Mouse (Mus musculus) embryonic facial prominence, embryonic 12.5 days (tissue): Measurements from ENCODE around the gene Eif4g3. TPM values are rescaled to one million over a fixed set of nuclear protein-coding genes. Genes with fewer than 3 reads are reported as not detected.

Source experiments
- ATAC-seq: fragments of 200-750 bp; cut with Nextera tagmentation; 2 replicates; pipeline ENCODE4 v1.8.0; 2017; ENCODE audit not compliant: insufficient number of reproducible peaks, insufficient read depth, low FRiP score, low TSS enrichment
- H3K27ac ChIP-seq: fragments of 300-500 bp; sonication (generic); 2 replicates; pipeline ENCODE4 v1.5.1; 2016; ENCODE audit warnings: mild to moderate bottlenecking
- H3K27me3 ChIP-seq: fragments of 300-500 bp; sonication (generic); 2 replicates; pipeline ENCODE4 v1.6.1; 2016; ENCODE audit warnings: mild to moderate bottlenecking, moderate library complexity
- H3K36me3 ChIP-seq: fragments of 300-500 bp; sonication (generic); 2 replicates; pipeline ENCODE4 v1.6.1; 2016; ENCODE audit warnings: mild to moderate bottlenecking
- H3K4me1 ChIP-seq: fragments of 300-500 bp; sonication (generic); 2 replicates; pipeline ENCODE4 v1.6.1; 2016
- H3K4me2 ChIP-seq: fragments of 300-500 bp; sonication (generic); replicated peaks from 2 replicates; pipeline ENCODE4 v1.6.1; 2016; ENCODE audit warnings: mild to moderate bottlenecking, moderate library complexity
- H3K4me3 ChIP-seq: fragments of 300-500 bp; sonication (generic); 2 replicates; pipeline ENCODE4 v1.5.1; 2016; ENCODE audit warnings: mild to moderate bottlenecking
- H3K9ac ChIP-seq: fragments of 300-500 bp; sonication (generic); 2 replicates; pipeline ENCODE4 v1.6.1; 2016; ENCODE audit warnings: mild to moderate bottlenecking, moderate library complexity
- H3K9me3 ChIP-seq: fragments of 300-500 bp; sonication (generic); 2 replicates; pipeline ENCODE4 v1.6.1; 2016; ENCODE audit warnings: mild to moderate bottlenecking, moderate library complexity
- WGBS: fragments of 180-500 bp; shearing (Covaris S2); methylation state at CpG from one replicate; pipeline ENCODE4 v1.1.7; 2016; 5-methylcytosine and 5-hydroxymethylcytosine counted together
- polyA plus RNA-seq: library from polyadenylated mRNA; unstranded; fragments of >200 nt; fragmentation: Nextera tagmentation; extraction: Ambion mirVana; gene quantifications from 2 replicates; pipeline ENCODE4 v1.2.1, GENCODE M21; 2016

The Eif4g3 gene
- polyA plus RNA-seq, 1 experiment from 2014 or later = 49.7 TPM

DNA sequence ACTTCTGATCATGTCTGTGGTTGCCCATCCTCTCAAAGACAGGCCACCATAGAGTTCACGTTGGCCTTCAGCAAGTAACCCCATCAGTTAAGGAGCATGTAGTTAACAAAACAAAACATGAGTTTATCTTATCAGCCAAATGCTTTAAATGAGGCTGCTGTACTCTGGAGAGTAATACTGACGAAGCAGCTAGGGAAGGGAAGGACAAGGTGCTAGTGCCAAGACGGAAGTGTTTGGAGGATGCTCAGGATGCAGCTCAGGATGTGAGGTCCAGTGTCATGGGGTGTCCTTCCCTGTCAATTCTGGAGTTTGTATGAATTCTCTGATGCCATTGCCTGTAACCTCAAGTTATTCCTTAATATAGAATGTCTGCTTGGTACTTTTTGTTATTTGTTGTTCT, 75.0 kb downstream of the Eif4g3 start:
- Histone ChIP-seq H3K36me3 (peaks cover 32% of the 10 kb centered on the region), H3K4me2 (no peak overlapping the region), H3K9ac (no peak overlapping the region), H3K27me3 (no peaks in the 10 kb centered on the region), H3K9me3 (no peaks in the 10 kb centered on the region), H3K27ac (no peak overlapping the region), H3K4me1 (peaks cover 3% of the 10 kb centered on the region; the same call in 1 of the 2 replicates), H3K4me3 (no peak overlapping the region)
- WGBS = 87% methylated on average over 3 of the region's 3 CpGs
- ATAC-seq = no peak

DNA sequence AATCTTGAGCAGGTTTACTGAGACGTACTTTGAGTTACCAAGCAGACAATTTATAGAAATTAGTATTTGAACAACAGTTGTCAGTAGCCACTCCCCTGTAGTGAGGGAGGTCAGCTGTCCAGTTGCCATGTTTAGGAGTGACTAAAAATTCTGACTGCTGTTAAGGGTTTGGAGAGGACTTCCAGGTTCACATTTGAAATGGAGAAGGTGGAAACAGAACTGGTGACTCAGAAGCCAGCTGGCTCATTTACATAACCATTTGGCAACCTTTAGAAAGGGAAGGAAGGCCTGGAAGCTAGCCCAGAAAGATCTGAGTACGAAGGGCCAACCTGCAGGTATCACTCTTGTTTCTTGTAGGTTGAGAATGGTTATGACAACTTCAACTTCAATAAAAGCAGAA, 75.8 kb downstream of the Eif4g3 start:
- no peak overlapping the region for H3K4me2 ChIP-seq
- H3K9me3 ChIP-seq = no peaks in the 10 kb centered on the region
- no peak overlapping the region for H3K4me3 ChIP-seq
- H3K27ac ChIP-seq = no peak overlapping the region
- 90% methylated on average over 2 of the region's 2 CpGs for WGBS
- no peaks in the 10 kb centered on the region for H3K27me3 ChIP-seq
- no peak overlapping the region for H3K9ac ChIP-seq
- peaks cover 32% of the 10 kb centered on the region for H3K36me3 ChIP-seq
- no peak for ATAC-seq
- H3K4me1 ChIP-seq = peaks cover 4% of the 10 kb centered on the region; the same call in 1 of the 2 replicates

DNA sequence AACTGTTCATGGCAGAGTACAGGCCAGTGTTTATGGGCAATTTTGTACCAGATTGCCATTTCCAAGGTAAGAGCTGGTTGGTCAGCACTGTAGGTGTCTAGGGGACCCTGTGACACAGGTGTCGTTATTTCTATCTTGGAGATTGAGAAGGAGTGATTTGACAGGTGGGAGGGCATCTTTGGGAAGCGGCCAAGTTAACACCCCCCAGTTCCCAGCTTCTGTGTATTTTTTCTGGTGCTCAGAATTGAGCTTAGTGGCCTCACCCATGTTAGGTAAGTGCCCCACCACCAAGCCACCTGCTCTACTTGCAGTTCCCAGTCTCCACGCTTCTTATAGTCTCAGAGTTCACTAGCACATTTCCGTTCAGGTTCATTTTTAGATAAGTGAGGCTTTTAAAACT, 76.5 kb downstream of the Eif4g3 start:
- ATAC-seq = no peak
- Histone ChIP-seq H3K36me3 (peaks cover 32% of the 10 kb centered on the region), H3K27me3 (no peaks in the 10 kb centered on the region), H3K9me3 (no peaks in the 10 kb centered on the region), H3K27ac (no peak overlapping the region), H3K9ac (no peak overlapping the region), H3K4me3 (no peak overlapping the region), H3K4me1 (peaks cover 7% of the 10 kb centered on the region; the same call in 1 of the 2 replicates), H3K4me2 (no peak overlapping the region)
- 88% methylated on average over 4 of the region's 4 CpGs for WGBS

- no peak overlapping the region for H3K9ac ChIP-seq
- 73% methylated on average over 6 of the region's 6 CpGs for WGBS
- no peak for ATAC-seq
- peaks cover 31% of the 10 kb centered on the region for H3K36me3 ChIP-seq
- H3K4me3 ChIP-seq = no peak overlapping the region
- H3K4me2 ChIP-seq = no peak overlapping the region
- no peak overlapping the region for H3K27ac ChIP-seq
- H3K27me3 ChIP-seq = no peaks in the 10 kb centered on the region
- H3K9me3 ChIP-seq = no peaks in the 10 kb centered on the region
- peaks cover 7% of the 10 kb centered on the region; the same call in 1 of the 2 replicates for H3K4me1 ChIP-seq
Observed at GRCm38 (mm10) chr4:138071497-138071896, 78.7 kb downstream of the Eif4g3 start.

- no peak overlapping the region for H3K27ac ChIP-seq
- H3K36me3 ChIP-seq = peaks cover 17% of the 10 kb centered on the region
- 92% methylated on average over 11 of the region's 11 CpGs for WGBS
- no peak for ATAC-seq
- no peaks in the 10 kb centered on the region for H3K9me3 ChIP-seq
- no peaks in the 10 kb centered on the region for H3K27me3 ChIP-seq
- H3K9ac ChIP-seq = no peak overlapping the region
- H3K4me2 ChIP-seq = no peak overlapping the region
- H3K4me1 ChIP-seq = peaks cover 7% of the 10 kb centered on the region; the same call in 1 of the 2 replicates
- H3K4me3 ChIP-seq = no peak overlapping the region
Observed at GRCm38 (mm10) chr4:138073086-138073485, 80.3 kb downstream of the Eif4g3 start.

- Histone ChIP-seq H3K4me3 (no peak overlapping the region), H3K9me3 (no peaks in the 10 kb centered on the region), H3K27ac (no peak overlapping the region), H3K36me3 (peaks cover 13% of the 10 kb centered on the region), H3K27me3 (no peaks in the 10 kb centered on the region), H3K4me1 (peaks cover 7% of the 10 kb centered on the region; the same call in 1 of the 2 replicates), H3K4me2 (no peak overlapping the region), H3K9ac (no peak overlapping the region)
- WGBS = 80% methylated on average over 7 of the region's 7 CpGs
- no peak for ATAC-seq
Observed at GRCm38 (mm10) chr4:138073531-138073930, 80.7 kb downstream of the Eif4g3 start.

- H3K9ac ChIP-seq = no peak overlapping the region
- no peak overlapping the region for H3K4me3 ChIP-seq
- peaks cover 10% of the 10 kb centered on the region for H3K36me3 ChIP-seq
- H3K27me3 ChIP-seq = no peaks in the 10 kb centered on the region
- no peak overlapping the region for H3K27ac ChIP-seq
- H3K4me2 ChIP-seq = no peak overlapping the region
- 62% methylated on average over 6 of the region's 6 CpGs for WGBS
- no peaks in the 10 kb centered on the region for H3K9me3 ChIP-seq
- no peak for ATAC-seq
- H3K4me1 ChIP-seq = peaks cover 7% of the 10 kb centered on the region; the same call in 1 of the 2 replicates
Observed at GRCm38 (mm10) chr4:138074896-138075584, 82.2 kb downstream of the Eif4g3 start.

- WGBS = 93% methylated on average over 3 of the region's 3 CpGs
- Histone ChIP-seq H3K9me3 (no peaks in the 10 kb centered on the region), H3K36me3 (peaks cover 1% of the 10 kb centered on the region), H3K4me2 (no peak overlapping the region), H3K4me3 (no peak overlapping the region), H3K27ac (no peak overlapping the region), H3K4me1 (0 out of 2 replicates have a peak, but pooled peaks cover 4% of the 10 kb centered on the region), H3K9ac (no peak overlapping the region), H3K27me3 (no peaks in the 10 kb centered on the region)
- ATAC-seq = no peak
Observed at GRCm38 (mm10) chr4:138077663-138078295, 85.0 kb downstream of the Eif4g3 start.

GRCm38 (mm10) chr4:138079234-138079633, 86.4 kb downstream of the Eif4g3 start:
- 95% methylated on average over 5 of the region's 5 CpGs for WGBS
- no peaks in the 10 kb centered on the region for H3K4me1 ChIP-seq
- H3K9ac ChIP-seq = no peak overlapping the region
- no peak overlapping the region for H3K4me3 ChIP-seq
- no peak overlapping the region for H3K4me2 ChIP-seq
- peaks cover 16% of the 10 kb centered on the region for H3K36me3 ChIP-seq
- ATAC-seq = no peak
- no peaks in the 10 kb centered on the region for H3K9me3 ChIP-seq
- H3K27ac ChIP-seq = no peak overlapping the region
- H3K27me3 ChIP-seq = no peaks in the 10 kb centered on the region

DNA sequence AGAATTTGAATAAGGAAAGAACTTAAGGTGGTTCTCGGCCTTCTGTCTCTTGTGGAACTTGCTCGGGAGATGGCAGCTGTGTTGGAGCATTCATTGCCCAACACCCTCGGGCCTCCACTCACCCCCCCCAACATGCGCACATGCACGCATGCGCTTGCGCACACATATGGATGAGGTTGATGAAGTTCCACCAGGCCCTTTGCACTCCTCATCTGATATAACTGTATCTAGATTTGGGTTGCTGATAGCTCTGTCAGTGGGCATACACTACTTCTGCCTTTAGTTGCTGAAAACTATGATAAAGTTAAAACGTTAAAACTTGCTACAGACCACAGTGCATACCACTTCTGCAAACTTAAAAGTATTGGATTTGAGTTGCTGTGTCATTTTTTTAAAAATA, 89.6 kb downstream of the Eif4g3 start:
- Histone ChIP-seq H3K9ac (no peak overlapping the region), H3K4me2 (no peak overlapping the region), H3K36me3 (peaks cover 39% of the 10 kb centered on the region), H3K27me3 (no peaks in the 10 kb centered on the region), H3K4me3 (no peak overlapping the region), H3K9me3 (no peaks in the 10 kb centered on the region), H3K27ac (no peak overlapping the region), H3K4me1 (no peaks in the 10 kb centered on the region)
- no peak for ATAC-seq
- WGBS = 90% methylated on average over 8 of the region's 8 CpGs

- H3K27ac ChIP-seq = no peak overlapping the region
- no peak overlapping the region for H3K4me3 ChIP-seq
- 93% methylated on average over 8 of the region's 8 CpGs for WGBS
- no peaks in the 10 kb centered on the region for H3K9me3 ChIP-seq
- no peak for ATAC-seq
- peaks cover 42% of the 10 kb centered on the region for H3K36me3 ChIP-seq
- no peak overlapping the region for H3K4me2 ChIP-seq
- no peak overlapping the region for H3K9ac ChIP-seq
- no peaks in the 10 kb centered on the region for H3K27me3 ChIP-seq
- no peaks in the 10 kb centered on the region for H3K4me1 ChIP-seq
Observed at GRCm38 (mm10) chr4:138084103-138084502, 91.3 kb downstream of the Eif4g3 start.
